Mouse (Mus musculus) v-Abl transformed pro-B cells (cell line): Measurements from ENCODE around the gene Tldc1.

ENCODE experiments used
- in situ Hi-C, 2 experiments: fragments of 400-800 bp; cut with MboI; formaldehyde crosslinking; loops; one replicate each; pipeline ENCODE4 v1.15.1; 2025; ENCODE audit not compliant: unreplicated experiment in 2 of 2

Gene Tldc1

DNA sequence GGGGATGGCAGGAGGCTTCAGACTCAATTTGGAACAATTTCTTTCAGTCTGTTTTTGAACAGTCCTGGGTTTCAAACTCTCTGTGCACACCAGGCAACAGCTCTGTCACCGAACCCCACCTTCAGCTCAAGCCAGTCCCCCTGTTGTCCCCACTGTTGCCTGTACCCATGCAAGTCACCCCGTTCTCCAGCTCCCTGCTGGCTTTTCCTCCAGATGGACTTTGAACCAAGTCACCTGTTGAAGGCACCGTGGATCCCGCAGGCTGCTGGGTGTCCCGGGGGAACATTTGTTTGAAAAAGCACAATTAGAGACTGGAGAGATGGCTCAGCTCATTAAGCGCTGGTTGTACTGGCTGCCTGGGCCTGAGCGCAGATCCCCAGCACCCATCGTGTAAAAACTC lies 27.1 kb upstream of the Tldc1 start:
- in situ Hi-C loops, result loop anchor here in 1 of 2 experiments (5.0 kb wide), 1 partner anchor 37 kb away; the partner anchor contains the start of gene Cotl1

GRCm38 (mm10) chr8:119802592-119802991 lies 24.4 kb upstream of the Tldc1 start:
- in situ Hi-C loops, result no loop called here

- in situ Hi-C loops, result no loop called here
These were observed 23.0 kb upstream of the Tldc1 start for GRCm38 (mm10) chr8:119801168-119801567.

DNA sequence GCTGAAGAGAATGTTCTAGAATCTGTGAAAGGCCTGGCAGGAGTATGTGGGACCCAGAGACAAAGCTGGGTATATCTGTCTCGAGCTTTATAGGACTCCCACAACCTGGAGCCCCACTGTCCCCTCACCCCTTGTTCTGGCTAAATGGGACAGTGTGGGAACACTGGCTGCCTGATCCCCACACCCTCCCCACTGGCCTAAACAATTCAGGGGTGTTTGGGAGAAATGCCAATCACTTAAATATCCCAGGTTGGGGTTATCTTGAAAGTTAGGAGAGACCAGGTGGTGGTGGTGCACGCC lies 20.7 kb upstream of the Tldc1 start:
- in situ Hi-C loops, result loop anchor here in 1 of 2 experiments (10.0 kb wide), 1 partner anchor 256 kb away; no protein-coding TSS in a partner anchor

DNA sequence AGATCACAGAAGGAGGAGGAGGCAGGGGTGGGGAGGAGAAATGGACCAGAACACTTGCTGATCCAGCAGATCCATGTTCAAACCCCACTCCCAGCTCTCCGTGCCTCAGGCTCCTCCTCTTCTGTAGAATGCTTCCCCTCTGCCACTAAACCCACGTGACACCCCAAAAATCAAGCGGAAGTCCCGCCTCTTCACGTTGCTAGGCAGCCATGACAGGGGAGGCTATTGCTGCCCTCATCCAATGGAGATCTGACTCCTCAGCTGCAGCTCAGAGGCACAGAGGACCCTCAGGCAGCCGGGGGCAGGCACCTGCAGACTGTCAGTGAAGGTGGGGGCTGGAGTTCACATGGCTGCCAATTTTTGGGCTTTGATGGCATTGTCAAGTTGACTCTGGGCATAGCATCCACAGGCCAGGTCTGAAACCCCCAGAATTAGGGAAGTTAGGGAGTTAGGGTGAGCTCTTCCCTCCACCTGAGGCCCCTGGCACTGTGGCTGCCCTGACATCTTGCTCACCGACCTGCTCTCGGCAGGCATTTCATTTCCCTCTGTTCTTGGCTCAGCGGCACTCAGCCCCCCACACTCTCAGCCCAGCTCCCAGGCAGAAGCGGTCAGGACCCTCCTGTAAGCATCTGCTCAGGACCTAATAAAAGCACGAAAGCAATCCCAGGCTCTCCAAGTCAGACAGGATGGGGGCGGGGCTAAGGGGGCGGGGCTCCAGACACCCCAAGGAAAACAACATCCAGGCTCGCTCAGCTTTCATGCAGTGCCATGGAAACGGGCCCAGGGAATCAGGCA lies 20.2 kb upstream of the Tldc1 start:
- in situ Hi-C loops, result loop anchor here in 1 of 2 experiments (10.0 kb wide), 1 partner anchor 256 kb away; no protein-coding TSS in a partner anchor

GRCm38 (mm10) chr8:119795651-119796050 lies 17.4 kb upstream of the Tldc1 start:
- in situ Hi-C loops, result loop anchor here in 1 of 2 experiments (10.0 kb wide), 1 partner anchor 259 kb away; no protein-coding TSS in a partner anchor

GRCm38 (mm10) chr8:119794689-119795088 lies 16.5 kb upstream of the Tldc1 start:
- in situ Hi-C loops, result loop anchor here in 1 of 2 experiments (10.0 kb wide), 1 partner anchor 260 kb away; no protein-coding TSS in a partner anchor

- in situ Hi-C loops, result loop anchor here in 1 of 2 experiments (10.0 kb wide), 1 partner anchor 263 kb away; no protein-coding TSS in a partner anchor
These were observed 13.8 kb upstream of the Tldc1 start for GRCm38 (mm10) chr8:119791804-119792704.

DNA sequence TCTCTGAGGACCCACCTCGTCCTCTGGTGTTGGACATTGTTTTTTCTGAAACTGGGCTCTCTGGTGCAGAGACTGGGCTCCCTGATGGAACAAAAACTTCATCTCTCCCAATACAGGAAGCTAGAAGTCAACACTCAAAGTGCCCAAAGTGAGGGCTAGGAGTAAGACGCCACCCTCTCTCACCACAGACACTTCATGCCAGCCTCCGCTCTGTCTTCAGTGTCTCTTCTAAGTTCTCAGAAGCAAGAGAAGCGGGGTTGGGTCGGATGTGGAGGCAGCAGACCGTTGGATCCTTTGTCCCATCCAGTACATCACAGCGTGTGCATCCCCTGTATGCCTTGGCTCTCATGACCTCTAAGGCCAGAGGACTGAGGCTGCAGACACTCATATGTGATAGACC lies 11.4 kb upstream of the Tldc1 start:
- in situ Hi-C loops, result loop anchor here in 1 of 2 experiments (10.0 kb wide), 1 partner anchor 125 kb away; the partner anchor contains the start of genes Gm20388 and Usp10

DNA sequence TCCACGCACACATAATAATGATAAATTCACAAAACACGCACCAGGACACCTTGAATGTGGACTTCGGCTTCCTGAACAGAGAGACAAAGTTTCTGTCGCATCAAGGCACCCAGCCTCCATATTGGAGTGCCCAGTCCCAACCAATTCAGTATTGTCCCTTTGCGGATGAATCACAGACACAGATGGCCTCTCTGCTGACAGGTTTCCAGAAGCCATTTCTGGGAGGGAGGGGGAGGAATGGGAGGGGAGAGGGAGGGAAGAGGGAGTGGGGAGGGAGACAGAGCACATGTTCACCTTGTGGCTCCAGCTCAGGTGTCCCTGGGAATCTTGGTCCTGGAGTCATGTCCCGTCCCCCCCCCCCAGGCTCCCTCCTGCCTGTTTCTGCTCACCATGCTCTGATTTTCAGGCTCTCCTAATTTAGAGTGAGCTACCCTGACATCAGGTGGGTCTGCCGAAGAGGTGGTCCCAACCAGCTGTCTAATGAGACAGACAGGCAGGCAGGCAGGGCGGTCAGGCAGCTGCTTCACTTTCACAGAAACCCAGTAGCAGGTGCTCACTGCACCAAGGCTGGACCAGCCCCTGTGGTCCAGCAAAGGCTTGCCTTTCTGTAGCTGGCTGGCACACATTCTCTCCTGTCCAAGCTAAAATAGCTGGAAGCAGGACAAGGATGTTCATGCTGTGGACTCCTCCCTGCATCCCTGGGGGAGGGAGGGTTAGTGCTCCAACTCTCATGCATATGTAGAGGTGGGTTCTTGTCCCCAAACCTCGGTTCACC lies 10.6 kb upstream of the Tldc1 start:
- in situ Hi-C loops, result loop anchor here in 1 of 2 experiments (10.0 kb wide), 1 partner anchor 126 kb away; the partner anchor contains the start of genes Gm20388 and Usp10

DNA sequence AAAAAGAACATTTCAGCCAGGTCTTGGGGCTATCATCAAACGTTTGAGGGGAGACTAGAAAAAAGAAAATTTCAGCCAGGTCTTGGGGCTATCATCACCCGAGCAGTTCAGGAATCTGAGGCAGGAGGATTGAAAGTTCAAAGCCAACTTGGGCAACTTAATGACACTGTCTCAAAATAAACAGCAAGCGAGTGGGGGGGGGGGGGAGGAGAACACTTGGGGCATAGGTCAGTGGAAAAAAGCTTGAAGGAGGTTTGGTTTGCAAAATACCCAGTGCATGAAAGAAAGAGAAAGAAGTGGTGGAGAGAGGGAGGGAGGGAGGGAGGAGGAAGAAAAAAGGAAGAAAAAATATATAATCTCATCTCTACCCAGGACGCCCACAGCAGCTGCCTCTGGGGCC lies 9.1 kb upstream of the Tldc1 start:
- in situ Hi-C loops, result loop anchor here in 1 of 2 experiments (10.0 kb wide), 1 partner anchor 127 kb away; the partner anchor contains the start of genes Gm20388 and Usp10

GRCm38 (mm10) chr8:119786871-119787270 lies 8.7 kb upstream of the Tldc1 start:
- in situ Hi-C loops, result loop anchor here in 1 of 2 experiments (10.0 kb wide), 1 partner anchor 128 kb away; the partner anchor contains the start of genes Gm20388 and Usp10

- in situ Hi-C loops, result loop anchor here in 1 of 2 experiments (10.0 kb wide), 1 partner anchor 129 kb away; the partner anchor contains the start of genes Gm20388 and Usp10
These were observed 7.7 kb upstream of the Tldc1 start for GRCm38 (mm10) chr8:119785764-119786405.

DNA sequence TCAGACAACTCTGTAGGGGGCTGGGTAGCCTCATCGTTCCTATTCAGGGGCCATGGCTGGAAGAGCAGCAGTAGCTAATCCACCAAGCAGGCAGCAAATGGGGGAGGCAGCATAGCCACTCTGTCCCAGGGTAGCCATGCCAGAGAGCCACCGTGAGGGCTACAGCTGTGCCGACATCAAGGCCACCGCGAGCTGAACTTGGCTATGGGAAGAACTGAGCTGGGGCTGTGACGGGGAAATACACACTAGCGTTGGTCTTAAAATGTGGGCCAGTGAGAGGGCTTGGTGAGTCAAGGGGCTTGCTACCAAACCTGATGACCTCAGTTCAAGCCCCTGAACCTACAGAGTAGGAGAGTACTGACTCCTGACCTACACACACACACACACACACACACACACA lies 6.5 kb upstream of the Tldc1 start:
- in situ Hi-C loops, result loop anchor here (5.0 to 10.0 kb wide), 3 partner anchors 58 to 143 kb away; partner anchors contain the start of genes Cotl1 (in 2 of the 2), Gm20388 (in 1 of the 2) and Usp10 (in 1 of the 2)

DNA sequence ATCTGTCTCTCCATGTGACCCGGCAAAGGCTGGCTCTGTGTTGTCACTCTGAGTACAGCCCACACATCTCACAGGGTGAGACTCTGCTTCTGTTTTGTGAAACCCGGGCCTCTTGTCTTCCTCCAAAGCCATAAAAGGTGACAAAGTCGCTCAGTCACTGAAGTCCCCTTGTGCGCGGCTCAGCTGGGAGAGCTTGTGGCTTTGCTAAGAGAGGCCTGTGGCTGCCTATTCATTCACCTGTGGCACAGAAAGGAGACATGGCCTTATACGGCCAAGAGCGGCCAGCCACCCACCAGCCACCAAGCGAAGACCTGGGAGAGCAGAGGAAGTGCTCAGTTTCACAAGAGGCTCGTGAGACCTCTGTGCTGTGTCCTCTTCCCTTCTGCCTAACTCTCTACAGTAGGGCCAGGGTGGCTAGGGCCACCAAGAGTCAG lies 5.9 kb upstream of the Tldc1 start:
- in situ Hi-C loops, result loop anchor here (5.0 to 10.0 kb wide), 3 partner anchors 58 to 143 kb away; partner anchors contain the start of genes Cotl1 (in 2 of the 2), Gm20388 (in 1 of the 2) and Usp10 (in 1 of the 2)

DNA sequence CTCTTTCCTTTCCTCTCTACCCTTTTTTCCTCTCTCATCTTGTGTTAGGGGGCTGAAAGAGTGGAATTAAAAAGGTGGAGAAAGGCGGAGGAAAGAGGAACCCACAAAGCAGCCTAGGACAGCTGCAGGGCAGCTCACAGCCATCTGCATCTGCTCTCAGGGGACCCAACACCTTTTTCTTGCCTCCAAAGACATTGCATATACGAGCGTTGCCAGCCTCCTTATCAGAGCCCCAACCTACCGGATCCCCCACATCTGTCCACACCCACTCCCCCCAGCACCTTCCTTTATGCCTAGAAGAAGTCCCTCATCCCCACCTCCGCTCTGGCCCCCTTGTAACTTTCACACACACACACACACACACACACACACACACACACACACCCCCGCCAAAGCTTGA lies 5.4 kb upstream of the Tldc1 start:
- in situ Hi-C loops, result loop anchor here (5.0 to 10.0 kb wide), 3 partner anchors 59 to 144 kb away; partner anchors contain the start of genes Cotl1 (in 2 of the 2), Gm20388 (in 1 of the 2) and Usp10 (in 1 of the 2)

DNA sequence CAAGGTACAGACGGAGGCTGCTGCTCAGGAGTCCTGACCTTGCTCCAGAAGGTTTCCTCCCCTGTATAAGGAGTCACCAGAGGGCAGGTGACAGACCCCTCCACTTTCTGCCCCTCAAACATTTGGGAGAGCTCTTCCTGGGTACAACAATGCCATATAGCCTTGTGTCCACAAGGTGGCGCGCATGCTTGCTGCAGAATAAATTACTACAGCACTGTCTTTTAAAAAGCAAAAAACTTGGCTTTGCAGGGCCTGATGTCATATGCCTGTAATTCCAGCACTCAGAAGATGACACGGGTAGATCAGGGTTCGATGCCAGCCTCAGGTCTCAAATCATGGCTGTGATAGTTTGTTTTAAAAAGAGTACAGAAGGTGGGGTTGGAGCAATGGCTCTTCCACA lies 4.5 kb upstream of the Tldc1 start:
- in situ Hi-C loops, result loop anchor here (5.0 to 10.0 kb wide), 3 partner anchors 60 to 145 kb away; partner anchors contain the start of genes Cotl1 (in 2 of the 2), Gm20388 (in 1 of the 2) and Usp10 (in 1 of the 2)

DNA sequence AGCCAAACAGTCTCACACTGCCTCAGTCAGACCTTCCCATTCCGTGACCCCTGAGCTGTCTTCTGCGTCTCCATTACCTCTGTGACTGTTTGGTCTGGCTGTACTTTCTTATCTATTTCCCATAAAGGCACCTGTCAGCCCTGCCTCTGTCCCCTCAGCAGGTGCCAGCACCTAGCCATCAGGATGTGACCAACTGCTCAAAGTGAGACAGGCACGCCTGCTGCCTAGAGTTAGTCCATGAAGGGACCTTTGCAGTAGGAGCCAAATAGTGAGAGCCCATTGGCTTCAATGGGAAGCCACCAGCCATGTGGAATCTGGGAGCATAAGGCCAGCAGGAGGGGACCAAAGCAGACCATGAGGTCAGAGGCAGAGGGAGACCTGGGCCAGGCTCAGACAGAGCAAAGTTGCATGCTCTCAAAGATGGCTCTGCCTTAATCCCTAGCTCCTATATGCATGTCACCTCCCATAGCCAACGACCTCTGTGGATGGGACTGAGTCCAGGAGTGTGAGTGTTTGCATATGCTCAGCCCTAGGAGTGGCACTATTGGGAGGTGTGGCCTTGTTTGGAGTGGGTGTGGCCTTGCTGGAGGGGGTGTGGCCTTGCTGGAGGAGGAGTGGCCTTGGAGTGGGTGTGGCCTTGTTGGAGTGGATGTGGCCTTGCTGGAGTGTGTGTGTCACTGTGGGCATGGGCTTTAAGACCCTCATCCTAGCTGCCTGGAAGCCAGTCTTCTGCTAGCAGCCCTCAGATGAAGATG lies 3.0 kb upstream of the Tldc1 start:
- in situ Hi-C loops, result loop anchor here (5.0 to 10.0 kb wide), 3 partner anchors 61 to 146 kb away; partner anchors contain the start of genes Cotl1 (in 2 of the 2), Gm20388 (in 1 of the 2) and Usp10 (in 1 of the 2)
